Mouse (Mus musculus): ENCODE measurements around the gene Coa4.

DNA sequence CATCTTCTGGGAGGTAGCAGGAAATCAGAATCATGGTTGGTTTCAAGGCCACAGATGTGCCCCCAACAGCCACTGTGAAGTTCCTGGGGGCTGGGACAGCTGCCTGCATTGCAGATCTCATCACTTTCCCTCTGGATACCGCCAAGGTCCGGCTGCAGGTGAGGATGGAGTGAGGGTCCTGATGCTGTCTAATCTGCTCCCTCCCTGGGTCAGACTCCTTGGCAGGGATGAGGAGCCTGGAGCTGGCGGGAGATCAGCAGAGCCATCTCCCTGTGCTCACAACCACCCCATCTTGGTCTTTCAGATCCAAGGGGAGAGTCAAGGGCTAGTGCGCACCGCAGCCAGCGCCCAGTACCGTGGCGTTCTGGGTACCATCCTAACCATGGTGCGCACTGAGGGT lies 40.1 kb upstream of the Coa4 start:
- TF ChIP-seq EP300 (IDR thresholded peaks at IDR 0.05; ENCODE audit: low read depth in 1 of 2, low read length in 2 of 2) (no peak), GABPA (IDR thresholded peaks at IDR 0.05; ENCODE audit: low read depth, low read length) (no peak), CTCF (IDR thresholded peaks at IDR 0.05 in 2 of 3, conservative IDR thresholded peaks at IDR 0.05 in 1 of 3; ENCODE audit: control insufficient read depth in 1 of 3, insufficient read depth in 1 of 3, low read depth in 2 of 3, low read length in 3 of 3, poor library complexity in 1 of 3, severe bottlenecking in 1 of 3) (no peak), ZC3H11A (IDR thresholded peaks at IDR 0.05; ENCODE audit: low read depth, low read length) (no peak), POLR2A (IDR thresholded peaks at IDR 0.05; ENCODE audit: control insufficient read depth in 1 of 2, insufficient read depth in 1 of 2, low read depth in 1 of 2, low read length in 2 of 2, poor library complexity in 1 of 2) (no peak), RCOR1 (IDR thresholded peaks at IDR 0.05; ENCODE audit: low read depth, low read length) (no peak), MAX (IDR thresholded peaks at IDR 0.05; ENCODE audit: low read length) (no peak), SIN3A (IDR thresholded peaks at IDR 0.05; ENCODE audit: low read length) (no peak), MYC (IDR thresholded peaks at IDR 0.05; ENCODE audit: low read depth, low read length) (no peak)
